Mouse (Mus musculus) CH12.LX (cell line): ENCODE data around the gene Entpd2. TPM values are rescaled to one million over a fixed set of nuclear protein-coding genes. Genes with fewer than 3 reads are reported as not detected.

Experiments
- DNase-seq: peaks from one replicate; pipeline ENCODE4 v3.0.0-alpha.2; 2013; ENCODE audit errors: extremely low read depth
- H3K27ac ChIP-seq: 2 replicates; pipeline ENCODE4 v1.5.1; 2012; ENCODE audit warnings: low read depth, mild to moderate bottlenecking, control low read depth, moderate library complexity; ENCODE audit not compliant: insufficient read depth
- H3K27me3 ChIP-seq: replicated peaks from 2 replicates; pipeline ENCODE3; 2012; ENCODE audit warnings: inconsistent platforms
- H3K36me3 ChIP-seq, 2 experiments: replicated peaks in 1 of 2; 2 replicates each; pipeline versions ENCODE3 to v1.6.1; 2012; ENCODE audit warnings: inconsistent platforms in 1 of 2, low read length in 1 of 2, mild to moderate bottlenecking in 1 of 2, mixed read lengths in 1 of 2, moderate library complexity in 1 of 2; ENCODE audit not compliant: control insufficient read depth in 1 of 2, insufficient read depth in 1 of 2
- H3K4me1 ChIP-seq, 2 experiments: 2 replicates each; pipeline ENCODE4 v1.6.1; 2012; ENCODE audit warnings: inconsistent platforms in 1 of 2, moderate library complexity in 1 of 2; ENCODE audit not compliant: insufficient read depth in 2 of 2, control insufficient read depth in 1 of 2
- H3K4me2 ChIP-seq: 2 replicates; pipeline ENCODE4 v1.6.1; 2012; ENCODE audit warnings: low read depth, mild to moderate bottlenecking, control low read depth; ENCODE audit not compliant: poor library complexity, insufficient read depth, severe bottlenecking
- H3K4me3 ChIP-seq, 3 experiments: fragments of 150-350 bp in 1 of 3; sonication (generic) in 1 of 3; replicated peaks in 1 of 3; 2 replicates each; pipeline versions ENCODE3 to v1.5.1; 2011 to 2012; ENCODE audit warnings: low read depth in 2 of 3, low read length in 2 of 3, mild to moderate bottlenecking in 2 of 3, moderate library complexity in 2 of 3, control low read depth in 1 of 3, improper control_type of control experiment in 1 of 3, inconsistent platforms in 1 of 3, mixed read lengths in 1 of 3; ENCODE audit not compliant: poor library complexity in 1 of 3
- H3K79me2 ChIP-seq: replicated peaks from 2 replicates; pipeline ENCODE4 v1.6.1; 2012; ENCODE audit warnings: mild to moderate bottlenecking, moderate library complexity; ENCODE audit not compliant: control insufficient read depth, poor library complexity, insufficient read depth, severe bottlenecking; ENCODE audit errors: extremely low read depth
- H3K9ac ChIP-seq: 2 replicates; pipeline ENCODE4 v1.6.1; 2012; ENCODE audit warnings: low read depth, mild to moderate bottlenecking, control low read depth, moderate library complexity; ENCODE audit not compliant: insufficient read depth
- H3K9me3 ChIP-seq: replicated peaks from 2 replicates; pipeline ENCODE3; 2012; ENCODE audit warnings: low read length, inconsistent platforms, mixed read lengths
- BHLHE40 ChIP-seq: IDR thresholded peaks from 2 replicates; pipeline ENCODE4 v1.6.1; 2011; ENCODE audit warnings: mild to moderate bottlenecking, low read depth, low read length, improper control_type of control experiment
- CHD1 ChIP-seq: IDR thresholded peaks from 2 replicates; pipeline ENCODE4 v1.6.1; 2012; ENCODE audit warnings: low read depth, low read length, improper control_type of control experiment, inconsistent platforms
- CHD2 ChIP-seq: IDR thresholded peaks from 2 replicates; pipeline ENCODE4 v1.6.1; 2011; ENCODE audit warnings: low read length, improper control_type of control experiment
- E2F4 ChIP-seq: IDR thresholded peaks from 2 replicates; pipeline ENCODE4 v1.6.1; 2011; ENCODE audit warnings: low read depth, low read length, improper control_type of control experiment; ENCODE audit not compliant: insufficient replicate concordance
- ELF1 ChIP-seq: IDR thresholded peaks from 2 replicates; pipeline ENCODE4 v1.6.1; 2014; ENCODE audit warnings: low read depth, mild to moderate bottlenecking, inconsistent platforms, low read length, improper control_type of control experiment
- EP300 ChIP-seq: IDR thresholded peaks from 2 replicates; pipeline ENCODE4 v1.6.1; 2011; ENCODE audit warnings: low read length, improper control_type of control experiment
- GABPA ChIP-seq: IDR thresholded peaks from 2 replicates; pipeline ENCODE4 v1.6.1; 2012; ENCODE audit warnings: low read depth, low read length, improper control_type of control experiment, inconsistent platforms; ENCODE audit not compliant: insufficient replicate concordance
- HCFC1 ChIP-seq: IDR thresholded peaks from 2 replicates; pipeline ENCODE4 v1.6.1; 2012; ENCODE audit warnings: low read depth, mild to moderate bottlenecking, inconsistent platforms, low read length, improper control_type of control experiment
- JUN ChIP-seq: IDR thresholded peaks from 2 replicates; pipeline ENCODE4 v1.6.1; 2011; ENCODE audit warnings: low read depth, mild to moderate bottlenecking, low read length, improper control_type of control experiment, moderate library complexity; ENCODE audit not compliant: insufficient read depth
- KAT2A ChIP-seq: IDR thresholded peaks from 2 replicates; pipeline ENCODE4 v1.6.1; 2012; ENCODE audit warnings: low read length, improper control_type of control experiment, inconsistent platforms; ENCODE audit not compliant: insufficient replicate concordance
- MAFK ChIP-seq: IDR thresholded peaks from 2 replicates; pipeline ENCODE4 v1.6.1; 2011; ENCODE audit warnings: low read length, improper control_type of control experiment; ENCODE audit not compliant: insufficient replicate concordance
- MAX ChIP-seq: IDR thresholded peaks from 2 replicates; pipeline ENCODE4 v1.6.1; 2011; ENCODE audit warnings: low read length, improper control_type of control experiment
- MAZ ChIP-seq: IDR thresholded peaks from 2 replicates; pipeline ENCODE4 v1.6.1; 2012; ENCODE audit warnings: low read depth, mild to moderate bottlenecking, inconsistent platforms, low read length, improper control_type of control experiment, moderate library complexity
- MYC ChIP-seq: IDR thresholded peaks from 2 replicates; pipeline ENCODE4 v1.6.1; 2011; ENCODE audit warnings: low read depth, mild to moderate bottlenecking, improper control_type of control experiment, low read length
- NRF1 ChIP-seq: IDR thresholded peaks from 2 replicates; pipeline ENCODE4 v1.6.1; 2014; ENCODE audit warnings: low read depth, mild to moderate bottlenecking, inconsistent platforms, low read length, improper control_type of control experiment, moderate library complexity
- RAD21 ChIP-seq: IDR thresholded peaks from 2 replicates; pipeline ENCODE4 v1.6.1; 2011; ENCODE audit warnings: low read depth, mild to moderate bottlenecking, low read length, improper control_type of control experiment, moderate library complexity
- SIN3A ChIP-seq: IDR thresholded peaks from 2 replicates; pipeline ENCODE4 v1.6.1; 2012; ENCODE audit warnings: low read length, improper control_type of control experiment, inconsistent platforms
- TBP ChIP-seq: conservative IDR thresholded peaks from 2 replicates; pipeline ENCODE4 v1.6.1; 2011; ENCODE audit warnings: low read depth, low read length, improper control_type of control experiment
- USF1 ChIP-seq: IDR thresholded peaks from 2 replicates; pipeline ENCODE4 v1.6.1; 2014; ENCODE audit warnings: low read depth, mild to moderate bottlenecking, inconsistent platforms, low read length, improper control_type of control experiment
- USF2 ChIP-seq: conservative IDR thresholded peaks from 2 replicates; pipeline ENCODE4 v1.6.1; 2011; ENCODE audit warnings: low read depth, low read length, improper control_type of control experiment
- ZKSCAN1 ChIP-seq: IDR thresholded peaks from 2 replicates; pipeline ENCODE4 v1.6.1; 2012; ENCODE audit warnings: low read depth, inconsistent platforms, low read length, improper control_type of control experiment, borderline replicate concordance
- ZMIZ1 ChIP-seq: IDR thresholded peaks from 2 replicates; pipeline ENCODE4 v1.6.1; 2012; ENCODE audit warnings: low read depth, mild to moderate bottlenecking, inconsistent platforms, low read length, improper control_type of control experiment
- dilution Hi-C: fragments of 300-500 bp; cut with MboI; formaldehyde crosslinking; loops from 2 replicates; pipeline ENCODE4 v1.14.3; 2020; ENCODE audit warnings: low sequenced_read_pairs; ENCODE audit not compliant: extremely low pct_unique_long_range_greater_than_20kb, extremely low pct_ligation_motif_present
- in situ Hi-C: fragments of 300-500 bp; cut with MboI; formaldehyde crosslinking; loops from 3 replicates; pipeline ENCODE4 v1.14.3; 2019; ENCODE audit warnings: low sequenced_read_pairs, low pct_ligation_motif_present, low pct_unique_long_range_greater_than_20kb, mixed read lengths
- polyA plus RNA-seq: library from polyadenylated mRNA; unstranded; fragments of >175 nt; gene quantifications from 2 replicates; pipeline ENCODE4 v1.2.1, GENCODE M21; 2012; ENCODE audit warnings: low read depth; ENCODE audit not compliant: insufficient read length
- total RNA-seq, 2 experiments: library from RNA; depleted of rRNA; stranded (reverse); fragments of 300-350 nt in 1 of 2; fragments of >200 nt in 1 of 2; gene quantifications; 2 replicates each; pipeline ENCODE4 v1.2.3; 2012 to 2014

Gene Entpd2
- total and polyA plus RNA-seq, 3 experiments: not detected

- DNase-seq: no peak
Observed at GRCm38 (mm10) chr2:25349499-25349898, 46.2 kb upstream of the Entpd2 start.

GRCm38 (mm10) chr2:25350701-25351100, 45.0 kb upstream of the Entpd2 start:
- in situ Hi-C loops: no loop called here
- Histone ChIP-seq H3K9me3 (no peaks in the 10 kb centered on the region), H3K27me3 (no peaks in the 10 kb centered on the region), H3K79me2 (no peaks in the 10 kb centered on the region; the same call in 1 of the 2 replicates), H3K9ac (no peak overlapping the region), H3K4me3 (no peak overlapping the region), H3K4me2 (no peak overlapping the region), H3K36me3 (peaks cover 81 to 94% of the 10 kb centered on the region in 2 experiments), H3K4me1 (peaks cover 5 to 18% of the 10 kb centered on the region in 2 experiments), H3K27ac (no peak overlapping the region)
- dilution Hi-C loops: no loop called here
- DNase-seq: no peak
- no peak for TF ChIP-seq USF2
- no peak for TF ChIP-seq ELF1
- no peak for TF ChIP-seq HCFC1
- TF ChIP-seq NRF1: no peak
- TF ChIP-seq, all 38 proteins: peak for 0

More at GRCm38 (mm10) chr2:25349499-25349898, 46.2 kb upstream of the Entpd2 start:
- Histone ChIP-seq H3K27me3 (no peaks in the 10 kb centered on the region), H3K4me2 (no peak overlapping the region), H3K9me3 (no peaks in the 10 kb centered on the region), H3K9ac (no peak overlapping the region), H3K27ac (no peak overlapping the region), H3K4me1 (peaks cover 0 to 6% of the 10 kb centered on the region in 2 experiments; a peak in 1 of 4 replicates), H3K4me3 (no peak overlapping the region), H3K79me2 (no peaks in the 10 kb centered on the region; the same call in 1 of the 2 replicates), H3K36me3 (peaks cover 92 to 97% of the 10 kb centered on the region in 2 experiments)
- in situ Hi-C loops: no loop called here
- dilution Hi-C loops: no loop called here
- no peak for TF ChIP-seq USF1
- TF ChIP-seq MAFK: no peak
- no peak for TF ChIP-seq BHLHE40
- no peak for TF ChIP-seq E2F4
- TF ChIP-seq HCFC1: no peak
- no peak for TF ChIP-seq CHD2
- no peak for TF ChIP-seq RAD21
- no peak for TF ChIP-seq ZMIZ1
- TF ChIP-seq JUN: no peak
- TF ChIP-seq EP300: no peak
- no peak for TF ChIP-seq SIN3A
- no peak for TF ChIP-seq MYC
- no peak for TF ChIP-seq MAX
- no peak for TF ChIP-seq CHD1
- no peak for TF ChIP-seq TBP
- TF ChIP-seq KAT2A: no peak
- no peak for TF ChIP-seq ZKSCAN1
- TF ChIP-seq MAZ: no peak
- TF ChIP-seq GABPA: no peak
